Mouse (Mus musculus): ENCODE results near the gene 4930578C19Rik. TPM values are rescaled to one million over a fixed set of nuclear protein-coding genes. Genes with fewer than 3 reads are reported as not detected.

The 4930578C19Rik gene
- polyA plus RNA-seq (2012; rRNA removed): 0.45 and 1.1 TPM in 2 replicates

DNA sequence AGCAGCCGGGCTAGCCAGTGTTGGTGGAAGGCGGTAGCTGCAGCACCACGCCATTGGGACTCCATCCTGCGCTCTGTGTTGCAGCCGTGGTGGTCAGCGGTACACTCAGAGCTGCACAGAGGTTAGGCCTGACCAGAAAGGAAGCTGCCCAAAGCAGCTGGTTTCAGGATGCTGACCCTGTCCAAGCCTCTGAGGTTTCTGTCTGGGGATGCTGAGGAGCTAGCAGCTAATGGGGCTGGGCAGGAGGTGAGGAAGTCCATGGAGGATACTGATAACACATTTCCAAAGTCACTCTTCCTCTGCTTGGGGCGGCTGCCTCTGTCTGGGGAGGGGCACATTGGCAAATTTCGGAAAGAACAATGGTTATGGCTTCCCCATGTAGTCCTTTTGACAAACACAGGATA lies at the start of gene 4930578C19Rik:
TSS of gene 4930578C19Rik (minus strand) at position 200 of the 404 bp plus-strand sequence.

Data from stomach, adult 2 months (tissue).